Mouse (Mus musculus) cerebellum, adult 8-10 months (tissue): ENCODE data around the gene Pip5kl1.

ENCODE experiments used
- DNase-seq: peaks from one replicate; pipeline ENCODE4 v3.0.0; 2022

Pip5kl1 gene

GRCm38 (mm10) chr2:32620682-32621516, 46.3 kb downstream of the Pip5kl1 start:
- no peak for DNase-seq

GRCm38 (mm10) chr2:32621517-32621859, 46.9 kb downstream of the Pip5kl1 start, which contains the start of gene Ak1:
TSS of gene Ak1 (plus strand) at chr2:32621758.
- DNase-seq: no peak

GRCm38 (mm10) chr2:32624111-32624748, 49.6 kb downstream of the Pip5kl1 start:
- no peak for DNase-seq

- peak; percentile 85 for DNase-seq
Measured at GRCm38 (mm10) chr2:32625212-32625872, 50.7 kb downstream of the Pip5kl1 start.

GRCm38 (mm10) chr2:32625873-32626694, 51.5 kb downstream of the Pip5kl1 start:
- peak; percentile 76 for DNase-seq

GRCm38 (mm10) chr2:32627266-32628043, 52.9 kb downstream of the Pip5kl1 start:
- DNase-seq: no peak

- DNase-seq: no peak
Measured at GRCm38 (mm10) chr2:32628044-32628550, 53.5 kb downstream of the Pip5kl1 start.

GRCm38 (mm10) chr2:32628729-32629128, 54.1 kb downstream of the Pip5kl1 start:
- no peak for DNase-seq

- no peak for DNase-seq
Measured at GRCm38 (mm10) chr2:32629276-32629976, 54.8 kb downstream of the Pip5kl1 start.

GRCm38 (mm10) chr2:32630036-32630435, 55.4 kb downstream of the Pip5kl1 start:
- no peak for DNase-seq

- DNase-seq: no peak
Measured at GRCm38 (mm10) chr2:32631046-32631445, 56.4 kb downstream of the Pip5kl1 start.

GRCm38 (mm10) chr2:32631737-32632394, 57.3 kb downstream of the Pip5kl1 start:
- peak; percentile 81 for DNase-seq
